Mouse (Mus musculus) ES-Bruce4 (cell line): Measurements from ENCODE around the gene Slc9a5. TPM values are rescaled to one million over a fixed set of nuclear protein-coding genes. Genes with fewer than 3 reads are reported as not detected.

ENCODE experiments used
- H3K27ac ChIP-seq: 2 replicates; pipeline ENCODE4 v1.5.1; 2012; ENCODE audit warnings: low read length, inconsistent platforms; ENCODE audit not compliant: insufficient read depth
- H3K27me3 ChIP-seq: 2 replicates; pipeline ENCODE4 v1.6.1; 2012; ENCODE audit warnings: mild to moderate bottlenecking, low read length, inconsistent platforms; ENCODE audit not compliant: control insufficient read depth, poor library complexity, insufficient read depth, severe bottlenecking
- H3K36me3 ChIP-seq: 2 replicates; pipeline ENCODE4 v1.6.1; 2012; ENCODE audit warnings: inconsistent platforms, mild to moderate bottlenecking, low read length, moderate library complexity; ENCODE audit not compliant: control insufficient read depth, poor library complexity, insufficient read depth, severe bottlenecking
- H3K4me1 ChIP-seq: one replicate; pipeline ENCODE4 v1.8.1; 2011; ENCODE audit warnings: low read length; ENCODE audit not compliant: control insufficient read depth, insufficient read depth
- H3K4me3 ChIP-seq: 2 replicates; pipeline ENCODE4 v1.5.1; 2011; ENCODE audit warnings: low read depth, mild to moderate bottlenecking, low read length
- H3K9ac ChIP-seq: 2 replicates; pipeline ENCODE4 v1.6.1; 2012; ENCODE audit warnings: low read depth, mild to moderate bottlenecking, inconsistent platforms; ENCODE audit not compliant: poor library complexity, severe bottlenecking
- H3K9me3 ChIP-seq: replicated peaks from 2 replicates; pipeline ENCODE4 v1.6.1; 2012; ENCODE audit warnings: mild to moderate bottlenecking, low read length, inconsistent platforms; ENCODE audit not compliant: control insufficient read depth, poor library complexity, insufficient read depth, severe bottlenecking
- CTCF ChIP-seq: IDR thresholded peaks from one replicate; pipeline ENCODE4 v1.8.1; 2011; ENCODE audit warnings: low read depth, low read length
- EP300 ChIP-seq: IDR thresholded peaks from 2 replicates; pipeline ENCODE4 v1.6.1; 2011; ENCODE audit warnings: low read depth, low read length; ENCODE audit not compliant: insufficient read depth
- POLR2A ChIP-seq: IDR thresholded peaks from one replicate; pipeline ENCODE4 v1.8.1; 2011; ENCODE audit warnings: low read length; ENCODE audit not compliant: insufficient read depth
- polyA plus RNA-seq: library from polyadenylated mRNA; stranded (reverse); fragments of >200 nt; gene quantifications from 2 replicates; pipeline ENCODE4 v1.2.4, GENCODE M21; 2011; ENCODE audit warnings: low read depth; ENCODE audit not compliant: missing spikeins, insufficient read depth, insufficient read length

The Slc9a5 gene
- polyA plus RNA-seq, 1 experiment = 14.7 TPM

DNA sequence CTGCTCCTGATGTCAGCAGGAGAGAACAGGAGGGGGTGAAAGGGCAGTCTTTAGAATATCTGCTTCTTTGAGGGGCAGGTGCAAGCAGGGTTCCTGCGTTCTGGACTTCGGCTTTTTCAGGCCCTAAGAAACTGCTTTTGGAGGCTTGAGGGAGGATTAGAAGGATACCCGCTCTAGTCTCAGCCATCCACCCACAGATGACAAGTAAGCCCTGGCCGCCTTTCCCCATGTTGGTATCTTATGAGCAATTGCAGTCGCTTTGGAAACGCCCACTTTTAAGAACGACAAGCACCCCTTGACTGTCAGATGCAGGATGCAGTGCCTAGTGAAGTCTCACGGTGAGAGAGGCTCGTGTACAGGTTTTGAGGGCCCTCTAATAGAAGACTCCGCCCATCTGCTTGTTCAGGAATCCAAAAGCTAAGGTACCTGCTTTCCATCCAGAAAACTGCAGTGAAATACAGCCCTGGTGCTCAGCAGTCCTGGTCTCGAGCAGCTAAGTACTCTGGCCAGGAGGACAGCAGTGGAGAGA lies 29.9 kb upstream of the Slc9a5 start:
- no peak for TF ChIP-seq EP300
- no peak for TF ChIP-seq POLR2A
- TF ChIP-seq CTCF = no peak
- Histone ChIP-seq H3K36me3 (no peaks in the 10 kb centered on the region), H3K27ac (no peak overlapping the region)

GRCm38 (mm10) chr8:105323183-105323582 lies 25.5 kb upstream of the Slc9a5 start:
- Histone ChIP-seq H3K27me3 (no peaks in the 10 kb centered on the region), H3K36me3 (peaks cover 2% of the 10 kb centered on the region), H3K4me1 (peaks cover 3% of the 10 kb centered on the region), H3K27ac (no peak overlapping the region), H3K4me3 (no peak overlapping the region), H3K9ac (no peak overlapping the region), H3K9me3 (no peaks in the 10 kb centered on the region)
- TF ChIP-seq CTCF (no peak), POLR2A (no peak), EP300 (no peak)

More for the DNA sequence above, 29.9 kb upstream of the Slc9a5 start:
- H3K4me3 ChIP-seq = no peak overlapping the region
- no peak overlapping the region for H3K9ac ChIP-seq
- H3K4me1 ChIP-seq = no peaks in the 10 kb centered on the region
- H3K9me3 ChIP-seq = no peaks in the 10 kb centered on the region
- no peaks in the 10 kb centered on the region for H3K27me3 ChIP-seq

GRCm38 (mm10) chr8:105325641-105326093 lies 23.0 kb upstream of the Slc9a5 start:
- Histone ChIP-seq H3K27me3 (no peaks in the 10 kb centered on the region), H3K9me3 (no peaks in the 10 kb centered on the region), H3K9ac (peak overlapping the region; percentile 71), H3K4me3 (peak overlapping the region; percentile 75), H3K4me1 (peaks cover 3% of the 10 kb centered on the region), H3K27ac (no peak overlapping the region), H3K36me3 (peaks cover 25% of the 10 kb centered on the region)
- TF ChIP-seq POLR2A (no peak), EP300 (no peak), CTCF (no peak)

DNA sequence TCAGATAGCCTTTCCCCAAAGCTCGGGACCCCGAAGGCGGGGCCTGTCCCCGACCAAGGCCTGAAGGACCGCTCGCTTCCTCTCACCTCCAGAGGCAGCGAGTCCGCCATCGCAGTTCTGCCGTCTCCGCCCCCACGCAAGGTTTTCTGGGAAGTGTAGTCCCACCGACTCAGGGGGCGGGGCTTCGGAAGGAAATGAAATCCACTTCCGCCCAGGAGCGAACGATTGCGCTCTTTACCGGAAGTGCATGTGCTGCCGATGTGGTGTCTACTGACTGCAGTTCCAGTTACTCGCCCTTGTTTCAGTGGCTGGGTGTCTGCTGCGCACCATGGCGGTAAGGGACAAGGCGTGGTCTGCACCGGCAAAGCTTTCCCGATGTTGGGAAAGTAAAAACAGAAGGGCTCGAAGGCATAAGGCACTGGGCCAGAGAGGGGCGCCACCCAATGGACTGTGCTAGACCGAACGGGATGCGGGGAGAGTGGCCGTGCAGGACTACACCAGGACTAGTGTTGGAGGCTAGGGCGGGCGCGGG lies 22.4 kb upstream of the Slc9a5 start, which contains the start of the genes Lrrc29 and Tmem208:
Gene Lrrc29, minus strand, starts transcription at position 138 of the 532 bp plus-strand sequence.
Gene Tmem208, plus strand, starts transcription at position 214 of the 532 bp plus-strand sequence.
- Histone ChIP-seq H3K4me1 (peaks cover 3% of the 10 kb centered on the region), H3K4me3 (peak within 1 kb of the TSS; percentile 75), H3K36me3 (peaks cover 27% of the 10 kb centered on the region), H3K9me3 (no peaks in the 10 kb centered on the region), H3K27me3 (no peaks in the 10 kb centered on the region), H3K27ac (peak within 1 kb of the TSS; percentile 22), H3K9ac (peak within 1 kb of the TSS; percentile 71)
- TF ChIP-seq CTCF = peak; percentile 59
- TF ChIP-seq EP300 = no peak; the same call in 1 of the 2 replicates
- peak; percentile 74 for TF ChIP-seq POLR2A

DNA sequence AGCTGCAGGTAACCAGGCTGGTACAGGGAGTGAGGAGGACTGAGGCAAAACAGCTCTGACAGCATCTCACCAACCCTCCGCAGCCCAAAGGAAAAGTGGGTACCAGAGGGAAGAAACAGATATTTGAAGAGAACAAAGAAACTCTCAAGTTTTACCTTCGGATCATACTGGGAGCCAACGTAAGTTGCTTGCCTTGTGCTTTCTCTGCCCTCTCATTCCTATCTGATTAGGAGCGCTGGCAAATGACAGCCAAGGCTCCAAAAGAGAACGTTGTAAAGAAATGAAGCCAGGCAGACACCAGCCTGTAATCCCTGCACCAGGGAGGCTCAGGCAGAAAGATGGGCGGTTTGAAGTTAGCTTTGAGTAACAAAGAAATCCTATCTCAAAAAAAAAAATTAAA lies 21.7 kb upstream of the Slc9a5 start:
- H3K27ac ChIP-seq = 0 out of 2 replicates have a peak overlapping the region, but pooled peaks have one; percentile 22

DNA sequence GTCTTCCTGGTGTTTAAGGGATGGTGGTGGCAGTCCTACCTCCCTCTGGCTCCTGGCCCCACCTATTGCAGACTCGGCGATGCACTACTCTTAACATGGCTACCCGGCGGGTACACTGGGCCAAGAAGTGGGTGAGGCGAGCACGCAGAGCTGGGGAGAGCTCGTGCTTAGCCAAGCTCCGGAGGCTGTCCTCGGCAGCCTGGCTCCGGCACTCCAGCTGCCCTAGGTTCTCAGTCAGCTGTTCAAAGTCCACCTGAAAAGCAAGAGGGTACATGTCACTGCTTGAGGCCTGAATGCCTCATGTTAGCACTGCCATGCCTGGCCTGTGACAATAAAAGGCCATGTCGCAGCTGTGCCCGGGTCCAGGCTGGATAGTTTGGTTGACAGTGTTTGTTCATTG lies 18.3 kb upstream of the Slc9a5 start:
- Histone ChIP-seq H3K9ac (no peak overlapping the region), H3K27ac (no peak overlapping the region), H3K9me3 (no peaks in the 10 kb centered on the region), H3K4me3 (no peak overlapping the region), H3K27me3 (no peaks in the 10 kb centered on the region), H3K4me1 (peaks cover 3% of the 10 kb centered on the region), H3K36me3 (peaks cover 35% of the 10 kb centered on the region)
- TF ChIP-seq EP300 (no peak), POLR2A (no peak), CTCF (no peak)

More for the DNA sequence above, 21.7 kb upstream of the Slc9a5 start:
- TF ChIP-seq POLR2A = no peak
- TF ChIP-seq CTCF = no peak
- TF ChIP-seq EP300 = no peak
- Histone ChIP-seq H3K4me3 (peak overlapping the region; percentile 75), H3K36me3 (peaks cover 31% of the 10 kb centered on the region), H3K4me1 (peaks cover 3% of the 10 kb centered on the region), H3K9me3 (no peaks in the 10 kb centered on the region), H3K27me3 (no peaks in the 10 kb centered on the region), H3K9ac (peak overlapping the region; percentile 71)
